Mouse (Mus musculus) frontal cortex, postnatal 36 days (tissue): ENCODE measurements around the gene Fam187b.
"Not testable (repeated sequence)": the region's sequence is repeated elsewhere in the genome, so short reads cannot be mapped to it uniquely, and the experiment has no call there.

Experiments used
- DNase-seq, 2 experiments: peaks; one replicate each; pipeline ENCODE4 v3.0.0; 2022; ENCODE audit warnings: low spot score in 2 of 2

Gene Fam187b

GRCm38 (mm10) chr7:30973501-30974289 is at the start of gene Fam187b:
Fam187b (plus strand) TSS chr7:30973790.
- peak; percentile 66 to 72 for DNase-seq

DNA sequence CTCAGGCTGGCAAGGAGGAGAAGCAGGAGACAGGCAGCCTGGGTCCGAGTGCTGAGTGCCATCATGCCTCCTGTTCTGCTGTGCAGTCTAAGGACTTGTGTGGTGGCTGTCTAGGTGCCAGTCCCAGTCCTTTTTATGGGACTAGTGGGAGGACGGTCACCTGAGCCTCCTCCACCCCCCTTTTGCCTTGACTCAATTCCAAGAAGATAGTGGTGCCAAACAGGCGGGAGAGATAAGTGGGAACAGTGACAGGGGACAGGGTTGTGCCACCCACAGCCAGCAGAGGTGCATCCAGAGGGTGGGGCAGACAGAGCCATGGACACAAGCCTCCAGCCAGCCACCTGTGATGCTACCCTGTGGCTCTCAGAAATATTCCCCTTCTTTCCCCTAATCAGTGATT is 49.5 kb upstream of the Fam187b start:
- DNase-seq = no peak

- not testable (repeated sequence) for DNase-seq
Measured at GRCm38 (mm10) chr7:30924581-30924980, 49.0 kb upstream of the Fam187b start, which contains the start of gene Hamp2. Hamp2 (minus strand) TSS chr7:30924681.

GRCm38 (mm10) chr7:30935422-30936099 is 38.0 kb upstream of the Fam187b start:
- DNase-seq = not testable (repeated sequence)

- not testable (repeated sequence) for DNase-seq
Measured at GRCm38 (mm10) chr7:30940070-30940469, 33.5 kb upstream of the Fam187b start.

- DNase-seq = not testable (repeated sequence)
Measured at GRCm38 (mm10) chr7:30942365-30942764, 31.2 kb upstream of the Fam187b start.

DNA sequence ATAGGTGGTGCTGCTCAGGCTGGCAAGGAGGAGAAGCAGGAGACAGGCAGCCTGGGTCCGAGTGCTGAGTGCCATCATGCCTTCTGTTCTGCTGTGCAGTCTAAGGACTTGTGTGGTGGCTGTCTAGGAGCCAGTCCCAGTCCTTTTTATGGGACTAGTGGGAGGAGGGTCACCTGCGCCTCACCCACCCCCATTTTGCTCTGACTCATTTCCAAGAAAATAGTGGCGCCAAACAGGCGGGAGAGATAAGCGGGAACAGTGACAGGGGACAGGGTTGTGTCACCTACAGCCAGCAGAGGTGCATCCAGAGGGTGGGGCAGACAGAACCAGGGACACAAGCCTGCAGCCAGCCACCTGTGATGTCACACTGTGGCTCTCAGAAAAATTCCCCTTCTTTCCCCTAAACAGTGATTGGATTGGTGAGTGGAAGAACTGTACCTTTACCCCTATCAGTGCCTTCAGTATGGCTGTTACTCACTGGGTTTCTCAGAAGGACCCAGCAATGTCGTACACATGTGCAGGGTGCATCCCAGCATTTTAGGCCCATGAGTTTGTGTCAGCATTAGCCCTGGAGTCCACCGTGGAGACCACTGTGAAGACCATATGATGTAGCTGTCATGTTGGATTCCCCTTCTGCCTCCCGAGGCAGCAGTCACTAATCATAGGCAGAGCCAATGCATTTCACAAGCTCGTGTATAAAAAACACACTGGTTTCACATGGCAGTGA is 29.5 kb upstream of the Fam187b start, which contains the start of gene Hamp:
Gene Hamp, minus strand, starts transcription at position 124 of the 727 bp plus-strand sequence.
- no peak for DNase-seq

DNA sequence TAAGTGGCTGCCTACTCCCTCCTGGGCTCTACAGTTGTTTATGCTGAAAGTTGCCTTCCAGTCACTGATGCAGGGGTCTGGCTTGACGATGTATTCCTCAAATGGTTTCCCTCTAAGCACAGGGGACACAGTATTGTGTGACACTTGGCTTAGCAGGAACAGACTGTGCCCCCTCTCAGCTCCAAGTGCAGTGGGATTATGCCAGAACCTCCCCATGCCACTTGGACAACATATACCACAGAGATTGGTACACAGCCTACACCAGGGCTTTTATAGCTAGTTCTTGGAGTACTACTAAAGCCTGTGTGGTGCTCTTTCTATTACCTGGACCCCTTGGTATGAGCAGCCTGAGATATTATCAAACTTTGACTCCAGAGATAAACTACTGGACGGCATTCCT is 28.9 kb upstream of the Fam187b start:
- not testable (repeated sequence) for DNase-seq

GRCm38 (mm10) chr7:30945466-30945865 is 28.1 kb upstream of the Fam187b start:
- not testable (repeated sequence) for DNase-seq

- DNase-seq = no peak
Measured at GRCm38 (mm10) chr7:30945876-30946275, 27.7 kb upstream of the Fam187b start.

DNA sequence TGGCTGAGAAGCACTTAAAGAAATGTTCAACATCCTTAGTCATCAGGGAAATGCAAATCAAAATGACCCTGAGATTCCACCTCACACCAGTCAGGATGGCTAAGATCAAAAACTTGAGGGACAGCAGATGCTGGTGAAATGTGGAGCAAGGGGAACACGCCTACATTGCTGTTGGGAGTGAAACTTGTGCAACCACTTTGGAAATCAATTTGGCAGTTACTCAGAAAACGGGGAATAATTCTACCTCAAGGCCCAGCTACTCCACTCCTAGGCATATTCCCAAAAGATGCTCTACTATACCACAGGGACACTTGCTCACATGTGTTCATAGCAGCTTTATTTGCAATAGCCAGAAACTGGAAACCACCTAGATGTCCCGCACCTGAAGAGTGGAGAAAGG is 23.7 kb upstream of the Fam187b start:
- not testable (repeated sequence) for DNase-seq

DNA sequence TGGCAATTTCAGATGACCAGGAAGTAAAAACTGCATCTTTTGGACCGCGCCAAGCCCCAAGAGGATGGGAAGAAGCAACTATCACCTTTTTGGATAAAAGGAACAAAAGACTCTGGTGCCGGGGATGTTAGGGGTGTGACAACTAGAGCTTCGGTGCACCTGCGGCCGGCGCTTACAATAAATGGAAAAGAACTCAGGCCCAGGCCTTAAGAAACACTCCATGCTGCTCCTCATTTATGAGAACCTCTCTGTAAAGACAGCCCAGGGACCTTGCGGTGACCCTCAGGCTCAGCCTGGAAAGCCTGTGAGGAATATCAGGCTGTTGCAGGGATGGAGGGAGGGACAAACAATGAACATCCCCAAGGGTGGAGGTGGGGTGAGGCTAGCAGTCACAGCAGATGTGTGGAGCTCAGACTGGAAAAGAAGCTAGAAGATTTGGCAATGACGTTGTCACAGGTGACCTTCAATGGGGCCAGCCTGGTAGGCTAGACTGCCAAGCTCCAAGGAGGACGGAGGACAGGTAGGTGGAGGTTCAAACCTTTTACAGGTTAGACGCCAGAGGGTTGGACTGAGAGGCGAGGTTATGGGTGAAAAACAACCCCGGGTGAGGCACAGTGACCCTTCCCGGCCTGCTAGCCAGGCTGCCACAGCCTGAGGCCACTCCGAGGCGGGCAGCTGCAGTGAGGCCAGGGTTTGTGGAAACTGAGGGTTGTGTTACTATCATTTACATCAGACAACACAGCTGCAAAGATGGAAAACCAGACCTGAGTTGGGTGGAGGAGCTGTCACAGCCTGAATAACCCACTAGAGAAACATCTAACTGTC is 20.9 kb upstream of the Fam187b start:
- DNase-seq = no peak

GRCm38 (mm10) chr7:30953459-30953858 is 20.1 kb upstream of the Fam187b start:
- DNase-seq = no peak

- no peak for DNase-seq
Measured at GRCm38 (mm10) chr7:30954036-30954435, 19.6 kb upstream of the Fam187b start.

DNA sequence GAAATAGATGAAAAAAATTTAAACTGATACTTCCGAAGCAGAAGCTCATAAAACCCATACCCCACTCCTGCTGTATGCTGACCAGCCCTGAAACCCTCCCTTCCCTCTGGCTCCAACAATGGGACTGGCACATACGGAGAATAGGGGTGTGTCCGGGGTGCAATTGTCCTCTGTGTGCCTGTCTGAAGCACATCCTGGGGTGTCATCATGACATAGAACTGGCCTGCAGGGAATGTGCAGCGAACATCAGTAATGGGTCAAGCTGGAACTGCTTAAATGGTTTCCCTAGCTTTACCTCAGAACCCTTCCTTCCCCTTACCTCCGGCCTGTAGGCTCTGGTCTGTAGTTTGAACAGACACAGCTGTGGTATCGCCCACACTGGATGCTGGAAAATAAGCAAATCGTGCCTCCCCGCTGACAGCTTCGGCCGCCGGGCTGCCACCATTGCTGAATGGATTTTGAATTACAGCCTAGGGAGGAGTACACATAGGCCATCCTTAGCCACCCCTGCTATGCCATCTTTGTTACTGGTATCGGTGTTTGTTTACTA is 18.5 kb upstream of the Fam187b start:
- DNase-seq = no peak

GRCm38 (mm10) chr7:30955584-30956356 is 17.8 kb upstream of the Fam187b start:
- DNase-seq = peak; percentile 77 to 85

GRCm38 (mm10) chr7:30956357-30956751 is 17.2 kb upstream of the Fam187b start:
- peak in 1 of 2 experiments; percentile 36 for DNase-seq

DNA sequence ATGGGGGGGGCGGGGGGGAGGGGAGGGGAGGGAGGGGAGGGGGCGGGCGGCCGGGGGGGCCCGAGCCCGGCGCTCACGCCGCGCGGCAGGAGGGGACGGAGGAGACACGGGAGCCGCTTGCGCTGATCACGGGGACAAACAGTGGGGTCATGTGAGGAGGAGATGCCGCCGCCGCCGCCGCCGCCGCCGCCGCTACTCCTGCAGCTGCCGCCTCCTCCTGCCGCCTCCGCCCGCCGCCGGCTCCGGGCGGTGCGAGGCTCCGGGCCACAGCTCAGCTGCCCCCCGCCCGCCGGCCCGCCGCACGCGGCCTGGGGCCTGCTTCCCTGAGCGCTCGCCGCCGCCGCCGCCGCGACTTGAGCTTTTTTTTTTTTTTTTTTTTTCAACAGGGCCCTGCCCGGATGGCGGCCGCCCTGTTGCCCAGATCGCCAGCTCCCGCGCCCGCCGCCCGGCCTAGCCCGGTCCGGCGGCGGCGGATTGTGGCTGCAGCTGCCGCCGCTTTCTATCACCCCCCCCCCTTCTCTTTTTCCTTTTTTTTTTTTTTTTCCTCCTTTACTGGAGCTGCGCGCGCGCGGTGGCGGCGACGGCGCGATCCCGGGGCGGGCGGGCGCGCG is 16.7 kb upstream of the Fam187b start, which contains the start of gene Usf2:
Gene Usf2, minus strand, starts transcription at position 48 of the 611 bp plus-strand sequence.
- peak; percentile 72 for DNase-seq

DNA sequence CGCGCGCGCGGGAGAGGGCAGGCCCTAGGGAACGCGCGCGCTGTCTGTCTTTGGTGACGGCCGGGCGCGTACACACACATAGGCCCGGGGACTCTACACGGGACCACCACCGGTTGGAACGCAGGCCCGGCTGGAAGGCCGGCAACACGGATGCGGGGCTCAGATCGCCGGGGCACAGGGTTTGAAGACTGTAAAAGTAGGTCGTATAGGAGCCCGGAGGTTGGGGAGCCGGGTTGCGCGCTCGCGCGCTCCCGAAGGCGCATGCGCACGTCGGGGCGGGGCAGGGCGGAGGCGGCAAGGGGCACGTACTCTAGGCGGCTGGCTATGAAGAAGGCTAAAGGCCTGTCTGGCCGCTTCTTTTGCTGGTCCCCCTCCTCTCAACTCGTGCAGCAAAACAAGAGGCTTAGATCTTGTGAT is 16.2 kb upstream of the Fam187b start:
- DNase-seq = peak; percentile 93 to 95
